Mouse (Mus musculus): Measurements from ENCODE around the gene Tnrc6b.
"Not testable (repeated sequence)": the region's sequence is repeated elsewhere in the genome, so short reads cannot be mapped to it uniquely, and the experiment has no call there.

GRCm38 (mm10) chr15:80930676-80931320 lies 219.7 kb downstream of the Tnrc6b start:
- not testable (repeated sequence) for TF ChIP-seq CTCF (IDR thresholded peaks at IDR 0.05; ENCODE audit: low read depth, low read length); POLR2A (IDR thresholded peaks at IDR 0.05; ENCODE audit: extremely low read depth, insufficient read depth, low read length)
